Mouse (Mus musculus) limb, embryonic 12.5 days (tissue): ENCODE results near the gene March4. TPM values are rescaled to one million over a fixed set of nuclear protein-coding genes. Genes with fewer than 3 reads are reported as not detected.

ENCODE experiments used
- ATAC-seq: fragments of 200-750 bp; cut with Nextera tagmentation; 2 replicates; pipeline ENCODE4 v1.8.0; 2017; ENCODE audit warnings: low read depth, moderate TSS enrichment; ENCODE audit not compliant: insufficient number of reproducible peaks, insufficient read depth, low FRiP score, low TSS enrichment
- H3K27ac ChIP-seq: fragments of 300-500 bp; sonication (generic); 2 replicates; pipeline ENCODE4 v1.5.1; 2016; ENCODE audit warnings: mild to moderate bottlenecking, moderate library complexity
- H3K27me3 ChIP-seq: fragments of 300-500 bp; sonication (generic); 2 replicates; pipeline ENCODE4 v1.6.1; 2016; ENCODE audit warnings: mild to moderate bottlenecking, moderate library complexity
- H3K36me3 ChIP-seq: fragments of 300-500 bp; sonication (generic); 2 replicates; pipeline ENCODE4 v1.6.1; 2016; ENCODE audit warnings: mild to moderate bottlenecking, moderate library complexity
- H3K4me1 ChIP-seq: fragments of 300-500 bp; sonication (generic); replicated peaks from 2 replicates; pipeline ENCODE4 v1.6.1; 2016
- H3K4me2 ChIP-seq: fragments of 300-500 bp; sonication (generic); 2 replicates; pipeline ENCODE4 v1.6.1; 2016; ENCODE audit warnings: mild to moderate bottlenecking, moderate library complexity
- H3K4me3 ChIP-seq: fragments of 300-500 bp; sonication (generic); replicated peaks from 2 replicates; pipeline ENCODE4 v1.5.1; 2016; ENCODE audit warnings: mild to moderate bottlenecking
- H3K9ac ChIP-seq: fragments of 300-500 bp; sonication (generic); replicated peaks from 2 replicates; pipeline ENCODE4 v1.6.1; 2016; ENCODE audit warnings: mild to moderate bottlenecking, moderate library complexity
- H3K9me3 ChIP-seq: fragments of 300-500 bp; sonication (generic); 2 replicates; pipeline ENCODE4 v1.6.1; 2016; ENCODE audit warnings: mild to moderate bottlenecking, moderate library complexity
- WGBS: fragments of 180-500 bp; shearing (Covaris S2); methylation state at CpG from one replicate; pipeline ENCODE4 v1.1.7; 2016; 5-methylcytosine and 5-hydroxymethylcytosine counted together
- polyA plus RNA-seq: library from polyadenylated mRNA; unstranded; fragments of >200 nt; fragmentation: Nextera tagmentation; extraction: Ambion mirVana; gene quantifications from 2 replicates; pipeline ENCODE4 v1.2.1, GENCODE M21; 2016

Gene March4
- polyA plus RNA-seq, 1 experiment from 2014 or later, result not detected

DNA sequence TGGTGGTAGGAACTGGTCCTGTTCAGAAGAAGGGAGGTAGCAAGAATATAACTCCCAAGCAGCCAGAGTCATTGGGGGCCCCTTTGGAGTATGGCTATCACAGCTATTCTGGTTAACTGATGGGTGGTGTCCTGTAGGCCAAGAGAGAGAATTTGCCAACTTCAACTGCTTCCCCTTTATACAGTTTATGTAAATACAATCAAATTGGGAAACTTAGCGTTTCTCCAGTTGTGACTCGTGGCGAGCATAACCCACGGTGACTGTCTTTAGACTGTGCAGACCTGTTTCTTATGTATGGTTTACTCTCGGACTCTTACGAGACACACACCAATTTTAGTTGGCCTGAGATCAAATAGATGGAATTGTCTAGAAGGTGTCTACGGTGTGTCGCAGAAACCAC, 32.0 kb upstream of the March4 start:
- no peak overlapping the region for H3K9ac ChIP-seq
- 90% methylated on average over 8 of the region's 8 CpGs for WGBS
- no peak for ATAC-seq

DNA sequence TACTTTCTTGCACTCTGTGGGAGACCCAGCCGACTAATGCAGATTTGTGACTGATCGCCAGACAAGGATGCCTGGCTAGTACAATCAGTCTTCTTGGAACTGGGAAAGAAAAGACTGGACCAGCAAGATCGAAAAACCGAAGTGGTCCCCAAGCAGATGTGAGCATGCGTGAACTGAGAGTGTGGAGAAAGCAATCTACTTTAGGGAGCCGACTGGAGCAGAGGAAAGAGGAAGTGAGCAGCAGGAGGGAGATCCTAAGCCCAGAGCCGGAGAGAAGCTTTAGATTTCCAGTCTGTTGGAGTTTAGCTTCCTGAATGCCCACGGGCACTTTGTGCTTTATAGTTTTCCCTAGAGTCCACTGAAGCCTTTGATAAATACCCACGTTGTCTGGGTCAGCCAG, 30.3 kb upstream of the March4 start:
- Histone ChIP-seq H3K27me3 (no peaks in the 10 kb centered on the region), H3K27ac (no peak overlapping the region), H3K4me2 (peak overlapping the region; percentile 39), H3K4me3 (no peak overlapping the region), H3K36me3 (no peaks in the 10 kb centered on the region), H3K9ac (0 out of 2 replicates have a peak overlapping the region, but pooled peaks have one; percentile 23), H3K9me3 (no peaks in the 10 kb centered on the region), H3K4me1 (0 out of 2 replicates have a peak, but pooled peaks cover 7% of the 10 kb centered on the region)
- ATAC-seq, result no peak
- 34% methylated on average over 9 of the region's 9 CpGs for WGBS

More for the DNA sequence above, 32.0 kb upstream of the March4 start:
- Histone ChIP-seq H3K27me3 (no peaks in the 10 kb centered on the region), H3K4me3 (no peak overlapping the region), H3K27ac (no peak overlapping the region), H3K36me3 (no peaks in the 10 kb centered on the region), H3K4me2 (no peak overlapping the region), H3K4me1 (peaks cover 11% of the 10 kb centered on the region; the same call in 1 of the 2 replicates), H3K9me3 (no peaks in the 10 kb centered on the region)

DNA sequence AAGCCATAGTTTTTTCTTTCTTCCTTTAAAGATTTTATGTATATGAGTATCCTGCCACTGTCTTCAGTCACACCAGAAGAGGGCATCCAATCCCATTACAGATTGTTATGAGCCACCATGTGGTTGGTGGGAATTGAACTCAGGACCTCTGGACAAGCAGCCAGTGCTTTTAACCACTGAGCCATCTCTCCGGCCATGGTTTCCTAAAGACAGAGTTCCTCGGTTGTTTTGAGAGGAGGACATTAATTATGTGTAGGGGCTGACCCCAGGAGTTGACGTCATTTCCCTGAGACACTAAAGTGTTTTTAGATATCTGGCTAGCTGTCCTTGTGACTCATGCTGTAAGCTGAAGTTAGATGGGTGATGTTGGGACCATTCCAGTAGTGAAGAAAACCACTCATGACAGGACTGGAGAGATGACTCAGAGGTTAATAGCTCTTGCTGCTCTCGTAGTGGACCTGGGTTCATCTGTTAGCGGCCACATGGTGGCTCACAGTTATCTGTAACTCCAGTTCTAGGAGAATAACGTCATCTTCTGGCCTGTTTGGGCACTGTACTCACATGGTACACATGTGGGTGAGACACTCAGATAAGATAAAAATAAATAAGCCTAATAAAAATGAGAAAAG, 27.7 kb upstream of the March4 start:
- H3K9me3 ChIP-seq, result no peaks in the 10 kb centered on the region
- H3K9ac ChIP-seq, result no peak overlapping the region
- H3K4me1 ChIP-seq, result 0 out of 2 replicates have a peak, but pooled peaks cover 5% of the 10 kb centered on the region
- H3K36me3 ChIP-seq, result no peaks in the 10 kb centered on the region
- H3K4me3 ChIP-seq, result no peak overlapping the region
- no peaks in the 10 kb centered on the region for H3K27me3 ChIP-seq
- WGBS, result 77% methylated on average over 6 of the region's 6 CpGs
- no peak for ATAC-seq
- no peak overlapping the region for H3K4me2 ChIP-seq
- no peak overlapping the region for H3K27ac ChIP-seq

DNA sequence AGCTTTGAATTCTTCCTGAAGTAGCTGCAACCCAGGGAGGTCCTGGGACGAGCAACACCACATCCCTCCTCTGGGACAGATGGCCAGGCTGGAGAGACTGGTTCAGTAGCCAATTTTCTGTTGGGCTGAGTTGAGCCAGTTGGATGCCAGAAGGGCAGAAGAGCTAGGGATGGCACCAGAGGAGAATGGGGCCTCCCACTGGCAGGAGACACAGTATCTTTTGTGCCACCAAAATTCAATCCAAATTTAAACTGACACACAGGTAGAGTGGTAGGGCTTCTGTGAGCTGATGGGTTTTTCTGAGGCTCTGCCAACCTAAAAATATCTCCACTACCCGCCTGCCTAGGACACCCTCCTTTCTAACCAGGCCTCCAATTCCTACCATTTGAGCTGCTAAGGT, 21.9 kb upstream of the March4 start:
- no peak overlapping the region for H3K27ac ChIP-seq
- no peak overlapping the region for H3K9ac ChIP-seq
- H3K27me3 ChIP-seq, result no peaks in the 10 kb centered on the region
- no peak for ATAC-seq
- 70% methylated on average over 2 of the region's 2 CpGs for WGBS
- no peaks in the 10 kb centered on the region for H3K36me3 ChIP-seq
- H3K4me2 ChIP-seq, result no peak overlapping the region
- H3K4me1 ChIP-seq, result no peaks in the 10 kb centered on the region
- H3K4me3 ChIP-seq, result no peak overlapping the region
- no peaks in the 10 kb centered on the region for H3K9me3 ChIP-seq

DNA sequence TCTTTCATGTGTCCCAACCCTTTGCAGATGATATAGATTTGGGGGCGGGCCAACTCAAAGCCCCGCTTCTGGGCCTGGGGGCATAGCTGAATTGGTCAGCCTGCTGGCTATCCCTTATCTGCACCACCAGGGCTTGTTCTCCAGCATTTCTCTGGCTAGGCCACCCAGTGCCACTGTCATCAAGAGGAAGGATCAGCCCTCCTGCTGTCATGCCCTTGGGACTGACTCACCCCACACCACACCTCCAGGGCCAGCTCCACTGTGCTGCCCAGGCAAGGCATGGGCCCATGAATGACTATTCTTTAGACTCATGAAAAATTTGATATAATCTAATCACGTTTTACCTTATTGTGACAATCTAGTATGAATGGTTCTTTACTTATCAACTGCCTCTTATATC, 19.7 kb upstream of the March4 start:
- no peaks in the 10 kb centered on the region for H3K36me3 ChIP-seq
- ATAC-seq, result no peak
- no peak overlapping the region for H3K27ac ChIP-seq
- H3K9me3 ChIP-seq, result no peaks in the 10 kb centered on the region
- no peaks in the 10 kb centered on the region for H3K27me3 ChIP-seq
- no peaks in the 10 kb centered on the region for H3K4me1 ChIP-seq
- H3K9ac ChIP-seq, result no peak overlapping the region
- 87% methylated on average over 3 of the region's 3 CpGs for WGBS
- H3K4me3 ChIP-seq, result no peak overlapping the region
- H3K4me2 ChIP-seq, result no peak overlapping the region

DNA sequence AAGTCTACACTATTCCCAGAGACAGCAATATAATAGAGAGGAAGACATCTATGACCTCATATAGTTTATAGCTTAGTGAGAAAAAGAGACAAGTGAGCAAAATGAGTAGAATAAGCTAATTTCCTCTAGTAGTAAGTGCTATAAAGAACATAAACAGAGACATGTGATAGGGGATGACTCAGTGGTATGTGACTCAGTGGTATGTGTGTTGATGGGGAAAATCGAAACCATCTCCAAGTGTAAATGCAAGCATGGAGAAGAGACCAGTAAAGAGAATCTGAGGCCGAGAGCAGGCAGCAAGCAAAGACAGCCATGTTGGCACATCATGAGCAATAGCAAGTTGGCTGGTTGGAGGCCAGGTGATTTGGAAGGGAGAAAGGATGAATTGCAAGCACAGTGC, 13.6 kb upstream of the March4 start:
- H3K9ac ChIP-seq, result no peak overlapping the region
- H3K9me3 ChIP-seq, result no peaks in the 10 kb centered on the region
- WGBS, result 86% methylated on average over 2 of the region's 2 CpGs
- no peak overlapping the region for H3K4me3 ChIP-seq
- H3K27ac ChIP-seq, result no peak overlapping the region
- no peaks in the 10 kb centered on the region for H3K4me1 ChIP-seq
- H3K27me3 ChIP-seq, result no peaks in the 10 kb centered on the region
- no peaks in the 10 kb centered on the region for H3K36me3 ChIP-seq
- ATAC-seq, result no peak
- no peak overlapping the region for H3K4me2 ChIP-seq

DNA sequence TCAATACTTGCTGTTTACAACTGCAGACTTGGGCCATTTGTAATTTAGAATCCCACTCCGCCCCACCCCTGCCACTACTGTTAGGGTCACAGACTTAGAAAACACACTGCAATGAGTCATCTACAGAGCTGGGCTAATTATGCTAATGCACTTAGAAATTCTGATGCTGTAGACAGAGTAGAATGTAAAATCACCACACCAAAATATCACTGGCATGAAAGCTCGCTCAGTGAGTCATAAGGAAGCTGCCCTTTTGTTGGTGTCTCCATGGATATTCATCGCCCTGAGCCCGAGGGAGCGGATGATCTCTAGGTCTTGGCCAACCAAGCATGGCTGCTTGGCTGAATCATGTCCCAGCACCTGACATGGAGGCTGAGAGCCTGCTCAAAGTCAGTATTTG, 1.5 kb upstream of the March4 start:
- WGBS, result 88% methylated on average over 5 of the region's 5 CpGs
- Histone ChIP-seq H3K9me3 (no peaks in the 10 kb centered on the region), H3K4me2 (no peak overlapping the region), H3K4me1 (peaks cover 9% of the 10 kb centered on the region), H3K4me3 (no peak overlapping the region), H3K9ac (no peak overlapping the region), H3K27me3 (peaks cover 49% of the 10 kb centered on the region), H3K27ac (no peak overlapping the region), H3K36me3 (no peaks in the 10 kb centered on the region)
- no peak for ATAC-seq

DNA sequence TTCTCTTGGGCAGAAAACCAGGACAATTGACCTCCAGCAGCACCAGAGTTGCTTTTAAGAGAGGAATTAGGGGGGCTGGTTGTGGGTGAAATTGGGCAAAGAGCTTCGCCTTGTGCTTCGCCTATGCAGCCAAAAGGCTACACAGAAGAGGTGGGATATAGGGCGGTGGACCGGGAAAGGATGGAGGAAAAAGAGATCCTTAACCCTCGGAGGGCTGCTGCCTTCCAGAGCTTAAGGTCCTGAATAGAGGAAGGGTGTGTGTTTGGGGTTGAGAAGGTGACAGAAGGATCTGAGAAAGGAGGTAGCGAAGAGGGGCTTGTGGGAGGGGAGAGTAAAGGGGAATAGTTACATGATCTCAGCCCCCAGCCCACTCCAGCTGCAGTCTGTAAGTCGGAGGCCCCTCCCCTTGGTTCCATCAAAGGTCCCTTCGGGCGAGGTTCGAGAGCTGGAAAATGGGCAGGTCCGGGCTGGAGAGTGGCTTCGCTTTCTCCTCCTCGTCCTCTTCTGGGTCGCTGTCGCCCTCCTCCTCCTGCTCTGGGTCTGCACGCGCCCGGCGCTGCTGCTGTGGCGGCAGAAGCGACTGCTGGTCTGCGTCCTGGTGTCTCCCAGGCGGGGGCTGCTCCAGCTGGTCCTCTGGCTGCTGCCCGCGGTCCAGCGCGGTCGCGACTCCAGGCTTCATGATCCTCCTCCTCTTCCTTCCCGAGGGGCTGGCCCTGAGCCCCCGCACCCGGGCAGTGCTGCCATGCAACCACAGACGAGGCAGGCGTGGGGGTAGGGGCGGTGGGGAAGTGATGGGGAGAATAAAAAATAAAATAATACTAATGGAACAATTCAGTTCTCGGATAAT, 782 bp downstream of the March4 start:
- H3K9me3 ChIP-seq, result no peaks in the 10 kb centered on the region
- H3K4me3 ChIP-seq, result peak overlapping the region; percentile 30
- H3K27me3 ChIP-seq, result peaks cover 60% of the 10 kb centered on the region
- H3K4me2 ChIP-seq, result peak overlapping the region; percentile 51
- 3% methylated on average over 36 of the region's 36 CpGs for WGBS
- H3K36me3 ChIP-seq, result no peaks in the 10 kb centered on the region
- H3K9ac ChIP-seq, result no peak overlapping the region
- ATAC-seq, result 0 out of 2 replicates have a peak, but pooled peaks have one; percentile 10
- peaks cover 9% of the 10 kb centered on the region for H3K4me1 ChIP-seq
- H3K27ac ChIP-seq, result no peak overlapping the region

DNA sequence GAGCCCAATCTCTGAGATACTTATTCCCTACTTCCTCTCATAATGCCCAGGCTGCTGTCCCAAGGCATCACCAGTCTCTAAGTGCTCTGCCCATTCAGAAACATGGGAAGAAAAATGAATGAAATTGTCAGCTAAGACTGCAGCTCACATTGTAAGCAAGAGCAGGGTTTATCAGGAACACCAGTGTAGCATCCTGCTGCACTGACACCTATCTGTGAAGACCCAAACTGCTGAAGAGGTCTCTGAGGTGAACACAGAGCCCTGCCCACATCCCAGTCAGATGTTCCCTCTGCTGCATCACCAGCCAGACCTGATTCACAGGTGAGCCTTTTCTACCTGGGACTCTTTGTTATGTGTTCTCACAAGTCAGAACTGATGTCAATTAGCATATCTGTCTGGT, 3.3 kb downstream of the March4 start:
- no peaks in the 10 kb centered on the region for H3K36me3 ChIP-seq
- no peak overlapping the region for H3K4me2 ChIP-seq
- peaks cover 66% of the 10 kb centered on the region for H3K27me3 ChIP-seq
- no peak overlapping the region for H3K27ac ChIP-seq
- H3K4me1 ChIP-seq, result peaks cover 9% of the 10 kb centered on the region
- no peak overlapping the region for H3K9ac ChIP-seq
- no peak overlapping the region for H3K4me3 ChIP-seq
- no peaks in the 10 kb centered on the region for H3K9me3 ChIP-seq
- no peak for ATAC-seq

DNA sequence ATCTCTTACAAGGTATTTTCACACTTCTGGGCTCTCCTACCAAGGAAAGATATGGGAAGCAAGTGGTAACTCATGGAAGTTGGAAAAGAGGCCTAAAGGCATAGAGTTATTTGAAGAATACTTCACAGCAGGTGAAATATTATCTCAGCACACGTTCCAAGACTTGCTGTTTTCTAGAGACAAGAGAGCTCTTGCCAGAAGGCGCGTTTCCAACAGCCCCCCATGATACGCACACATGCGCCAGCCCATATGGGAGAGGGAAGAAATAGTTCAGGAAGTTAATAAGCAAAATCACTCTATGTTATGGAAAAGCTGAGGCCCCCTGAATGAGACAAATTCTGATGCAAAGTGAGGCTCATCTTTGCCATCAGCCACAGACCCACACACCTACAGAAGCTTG, 3.8 kb downstream of the March4 start:
- Histone ChIP-seq H3K9me3 (no peaks in the 10 kb centered on the region), H3K4me2 (no peak overlapping the region), H3K9ac (no peak overlapping the region), H3K36me3 (no peaks in the 10 kb centered on the region), H3K4me1 (peaks cover 9% of the 10 kb centered on the region), H3K27me3 (peaks cover 62% of the 10 kb centered on the region), H3K27ac (no peak overlapping the region), H3K4me3 (no peak overlapping the region)
- 83% methylated on average over 5 of the region's 5 CpGs for WGBS
- no peak for ATAC-seq

DNA sequence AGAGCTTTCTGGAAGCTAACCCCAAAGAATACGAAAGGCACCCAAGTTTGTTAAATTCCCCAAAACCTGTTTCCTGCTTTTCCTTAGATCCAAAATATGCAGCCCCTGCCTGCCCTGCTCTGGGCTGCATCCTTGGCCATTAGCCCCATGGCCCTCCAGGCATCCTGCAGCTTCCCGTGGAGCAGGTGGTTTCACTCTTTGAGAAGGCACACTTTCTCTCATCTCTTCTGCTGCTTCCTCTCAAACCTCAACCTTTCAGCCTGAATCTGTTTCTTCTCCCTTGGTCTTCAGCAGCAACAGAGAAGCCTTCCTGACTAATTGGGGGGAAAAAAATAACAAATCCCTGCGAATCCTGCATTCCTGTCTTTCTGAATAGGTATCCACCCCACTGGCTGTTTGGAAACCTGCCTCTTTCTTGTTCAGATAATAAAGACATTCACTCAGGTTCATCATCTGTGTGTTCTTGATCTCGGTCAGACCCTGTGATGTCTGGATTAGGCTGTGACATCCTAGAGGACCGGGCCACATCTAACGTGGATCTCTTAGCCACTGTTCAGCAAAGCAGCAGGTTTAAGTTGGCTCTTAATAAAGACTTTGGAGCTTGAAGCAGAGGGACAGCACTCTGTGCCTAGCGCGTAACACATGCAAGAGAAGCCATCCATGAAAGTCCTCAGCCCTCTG, 6.1 kb downstream of the March4 start:
- H3K9ac ChIP-seq, result no peak overlapping the region
- no peak overlapping the region for H3K4me3 ChIP-seq
- no peaks in the 10 kb centered on the region for H3K36me3 ChIP-seq
- H3K9me3 ChIP-seq, result no peaks in the 10 kb centered on the region
- 74% methylated on average over 8 of the region's 8 CpGs for WGBS
- ATAC-seq, result no peak
- H3K4me2 ChIP-seq, result no peak overlapping the region
- no peaks in the 10 kb centered on the region for H3K4me1 ChIP-seq
- H3K27me3 ChIP-seq, result peaks cover 39% of the 10 kb centered on the region
- no peak overlapping the region for H3K27ac ChIP-seq
